Mouse (Mus musculus) embryonic fibroblast, embryonic 13.5 days (primary cell): Measurements from ENCODE around the gene Pnkd.

ENCODE experiments used
- CTCF ChIP-seq: IDR thresholded peaks from 2 replicates; pipeline ENCODE4 v1.5.1; 2011; ENCODE audit warnings: mild to moderate bottlenecking, control low read depth, low read length, moderate library complexity, borderline replicate concordance; ENCODE audit not compliant: insufficient read depth
- POLR2A ChIP-seq: IDR thresholded peaks from 2 replicates; pipeline ENCODE4 v1.6.1; 2011; ENCODE audit warnings: low read depth, mild to moderate bottlenecking, control low read depth, low read length, moderate library complexity

GRCm38 (mm10) chr1:74295456-74296171 lies 10.9 kb downstream of the Pnkd start:
- TF ChIP-seq CTCF (no peak), POLR2A (peak; percentile 67)
